Mouse (Mus musculus) limb, embryonic 15.5 days (tissue): ENCODE data around the gene Emg1. TPM values are rescaled to one million over a fixed set of nuclear protein-coding genes. Genes with fewer than 3 reads are reported as not detected.
"Not testable (repeated sequence)": the region's sequence is repeated elsewhere in the genome, so short reads cannot be mapped to it uniquely, and the experiment has no call there.

ENCODE experiments used
- ATAC-seq: fragments of 200-750 bp; cut with Nextera tagmentation; 2 replicates; pipeline ENCODE4 v1.8.0; 2017; ENCODE audit warnings: low read depth, moderate TSS enrichment; ENCODE audit not compliant: insufficient number of reproducible peaks, low FRiP score, low TSS enrichment
- H3K27ac ChIP-seq: fragments of 300-500 bp; sonication (generic); 2 replicates; pipeline ENCODE4 v1.5.1; 2015; ENCODE audit warnings: moderate library complexity, mild to moderate bottlenecking, inconsistent platforms
- H3K27me3 ChIP-seq: fragments of 300-500 bp; sonication (generic); 2 replicates; pipeline ENCODE4 v1.6.1; 2015; ENCODE audit warnings: inconsistent platforms
- H3K36me3 ChIP-seq: fragments of 300-500 bp; sonication (generic); 2 replicates; pipeline ENCODE4 v1.6.1; 2015; ENCODE audit warnings: inconsistent platforms
- H3K4me1 ChIP-seq: fragments of 300-500 bp; sonication (generic); 2 replicates; pipeline ENCODE4 v1.6.1; 2015; ENCODE audit warnings: inconsistent platforms
- H3K4me2 ChIP-seq: fragments of 300-500 bp; sonication (generic); 2 replicates; pipeline ENCODE4 v1.6.1; 2015; ENCODE audit warnings: mild to moderate bottlenecking, inconsistent platforms
- H3K4me3 ChIP-seq: fragments of 300-500 bp; sonication (generic); 2 replicates; pipeline ENCODE4 v1.5.1; 2015; ENCODE audit warnings: mild to moderate bottlenecking, inconsistent platforms
- H3K9ac ChIP-seq: fragments of 300-500 bp; sonication (generic); 2 replicates; pipeline ENCODE4 v1.6.1; 2015; ENCODE audit warnings: inconsistent platforms
- H3K9me3 ChIP-seq: fragments of 300-500 bp; sonication (generic); 2 replicates; pipeline ENCODE4 v1.6.1; 2016; ENCODE audit warnings: inconsistent platforms
- WGBS: fragments of 180-500 bp; shearing (Covaris S2); methylation state at CpG from one replicate; pipeline ENCODE4 v1.1.7; 2015; 5-methylcytosine and 5-hydroxymethylcytosine counted together
- polyA plus RNA-seq: library from polyadenylated mRNA; unstranded; fragments of >200 nt; fragmentation: Nextera tagmentation; extraction: Ambion mirVana; gene quantifications from 2 replicates; pipeline ENCODE4 v1.2.1, GENCODE M21; 2015

Gene Emg1
- polyA plus RNA-seq, 1 experiment from 2014 or later = 164 TPM

DNA sequence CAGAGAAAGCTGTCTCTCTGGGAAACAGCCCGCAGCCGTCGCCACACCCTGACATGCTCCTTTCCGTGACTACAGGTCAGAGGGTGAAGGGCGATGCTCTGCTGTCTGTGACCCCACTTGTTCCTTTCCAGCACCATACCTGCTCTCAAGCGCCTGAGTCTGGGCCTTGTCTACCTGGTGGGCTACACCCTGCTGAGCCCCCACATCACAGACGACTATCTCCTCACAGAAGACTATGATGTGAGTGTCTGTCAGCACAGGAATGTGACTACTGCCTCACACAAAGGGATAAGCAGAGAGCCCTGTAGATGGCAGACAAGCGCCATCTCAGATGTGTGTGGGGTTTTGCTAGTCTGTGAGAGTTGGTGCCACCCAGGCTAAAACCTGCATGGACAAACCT, 10.6 kb downstream of the Emg1 start:
- H3K4me2 ChIP-seq = no peak overlapping the region
- H3K9me3 ChIP-seq = no peaks in the 10 kb centered on the region
- no peak overlapping the region for H3K9ac ChIP-seq
- no peak overlapping the region for H3K4me3 ChIP-seq
- H3K4me1 ChIP-seq = 0 out of 2 replicates have a peak, but pooled peaks cover 3% of the 10 kb centered on the region
- H3K36me3 ChIP-seq = peaks cover 83% of the 10 kb centered on the region
- 82% methylated on average over 8 of the region's 8 CpGs for WGBS
- ATAC-seq = no peak
- H3K27me3 ChIP-seq = no peaks in the 10 kb centered on the region
- no peak overlapping the region for H3K27ac ChIP-seq

DNA sequence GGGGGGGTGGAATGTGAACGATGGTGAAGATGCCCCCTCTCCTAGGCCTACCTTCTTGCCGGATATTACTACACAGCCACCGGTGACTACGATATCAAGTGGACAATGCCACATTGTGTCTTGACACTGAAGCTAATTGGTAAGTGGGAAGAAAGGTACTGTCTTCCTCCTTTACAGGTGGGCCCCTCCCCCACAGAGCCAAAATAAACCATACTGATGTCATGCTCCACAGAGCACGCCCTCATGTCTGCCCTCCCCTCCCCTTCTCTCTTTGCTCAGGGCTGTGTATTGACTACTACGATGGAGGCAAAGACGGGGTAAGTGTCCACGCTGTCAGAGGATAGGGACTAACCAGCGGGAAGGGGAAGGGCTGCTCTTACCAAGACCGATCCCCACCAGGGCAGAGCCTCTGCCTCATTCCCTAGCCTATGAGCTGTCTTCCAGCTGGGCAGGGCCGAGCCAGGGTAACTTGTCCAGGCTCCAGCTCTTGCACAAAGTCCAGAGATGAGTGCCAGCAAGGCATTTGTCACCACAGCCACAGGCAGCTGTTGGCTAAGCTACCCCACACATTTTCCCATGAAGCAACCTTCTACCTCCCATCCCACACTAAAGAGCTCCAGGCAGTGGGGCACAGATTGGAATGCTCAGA, 11.9 kb downstream of the Emg1 start:
- 84% methylated on average over 11 of the region's 11 CpGs for WGBS
- Histone ChIP-seq H3K9me3 (no peaks in the 10 kb centered on the region), H3K4me3 (no peak overlapping the region), H3K27ac (no peak overlapping the region), H3K27me3 (no peaks in the 10 kb centered on the region), H3K9ac (no peak overlapping the region), H3K4me1 (0 out of 2 replicates have a peak, but pooled peaks cover 3% of the 10 kb centered on the region), H3K4me2 (no peak overlapping the region), H3K36me3 (peaks cover 71% of the 10 kb centered on the region)
- ATAC-seq = peak; percentile 66; the same call in 1 of the 2 replicates

DNA sequence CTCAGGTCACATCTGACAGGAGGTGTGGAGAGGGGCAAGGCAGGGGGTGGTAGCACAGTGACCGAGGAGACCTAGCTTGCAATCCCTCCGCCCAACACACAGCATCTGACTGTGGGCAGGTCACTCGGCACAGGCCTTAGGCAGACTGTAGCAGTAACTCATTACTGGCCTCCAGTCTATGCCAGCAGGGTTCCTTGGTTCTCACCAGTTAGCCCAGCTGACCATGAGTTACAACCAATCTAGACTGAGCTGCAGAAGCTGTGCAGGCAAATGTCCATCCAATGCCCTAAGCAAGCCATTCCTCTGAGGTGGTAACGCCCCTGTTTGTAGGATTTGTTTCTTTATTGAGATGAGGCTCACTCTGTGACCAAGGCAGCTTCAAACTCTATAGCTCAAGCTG, 12.6 kb downstream of the Emg1 start:
- Histone ChIP-seq H3K36me3 (peaks cover 63% of the 10 kb centered on the region), H3K27me3 (no peaks in the 10 kb centered on the region)
- WGBS = 84% methylated on average over 4 of the region's 4 CpGs

DNA sequence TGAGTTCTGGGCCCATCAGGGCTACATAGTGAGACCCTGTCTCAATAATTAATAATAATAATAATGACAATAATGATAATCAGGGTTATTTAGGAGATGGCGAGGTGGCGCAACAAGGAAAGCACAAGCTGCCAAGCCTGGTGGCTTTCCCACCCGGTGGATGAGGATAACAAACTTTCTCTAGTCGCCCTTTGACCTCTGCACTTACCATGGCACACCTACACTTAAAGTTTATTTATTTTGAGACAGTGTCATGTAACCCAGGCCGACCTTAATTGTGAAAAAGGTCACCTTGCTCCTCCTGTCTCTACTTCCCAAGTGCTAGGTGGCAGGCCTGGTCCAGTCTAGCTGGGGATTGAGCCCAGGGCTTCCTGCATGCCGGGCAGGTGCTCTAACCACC, 13.2 kb downstream of the Emg1 start:
- peaks cover 57% of the 10 kb centered on the region for H3K36me3 ChIP-seq
- H3K4me2 ChIP-seq = no peak overlapping the region
- H3K9me3 ChIP-seq = no peaks in the 10 kb centered on the region
- H3K9ac ChIP-seq = no peak overlapping the region
- H3K27ac ChIP-seq = no peak overlapping the region
- H3K27me3 ChIP-seq = no peaks in the 10 kb centered on the region
- ATAC-seq = no peak
- H3K4me3 ChIP-seq = no peak overlapping the region
- peaks cover 13% of the 10 kb centered on the region for H3K4me1 ChIP-seq
- WGBS = 84% methylated on average over 6 of the region's 6 CpGs

More for the DNA sequence above, 12.6 kb downstream of the Emg1 start:
- no peak overlapping the region for H3K4me3 ChIP-seq
- no peak for ATAC-seq
- H3K4me1 ChIP-seq = peaks cover 8% of the 10 kb centered on the region
- H3K4me2 ChIP-seq = no peak overlapping the region
- H3K9me3 ChIP-seq = no peaks in the 10 kb centered on the region
- no peak overlapping the region for H3K9ac ChIP-seq
- no peak overlapping the region for H3K27ac ChIP-seq

DNA sequence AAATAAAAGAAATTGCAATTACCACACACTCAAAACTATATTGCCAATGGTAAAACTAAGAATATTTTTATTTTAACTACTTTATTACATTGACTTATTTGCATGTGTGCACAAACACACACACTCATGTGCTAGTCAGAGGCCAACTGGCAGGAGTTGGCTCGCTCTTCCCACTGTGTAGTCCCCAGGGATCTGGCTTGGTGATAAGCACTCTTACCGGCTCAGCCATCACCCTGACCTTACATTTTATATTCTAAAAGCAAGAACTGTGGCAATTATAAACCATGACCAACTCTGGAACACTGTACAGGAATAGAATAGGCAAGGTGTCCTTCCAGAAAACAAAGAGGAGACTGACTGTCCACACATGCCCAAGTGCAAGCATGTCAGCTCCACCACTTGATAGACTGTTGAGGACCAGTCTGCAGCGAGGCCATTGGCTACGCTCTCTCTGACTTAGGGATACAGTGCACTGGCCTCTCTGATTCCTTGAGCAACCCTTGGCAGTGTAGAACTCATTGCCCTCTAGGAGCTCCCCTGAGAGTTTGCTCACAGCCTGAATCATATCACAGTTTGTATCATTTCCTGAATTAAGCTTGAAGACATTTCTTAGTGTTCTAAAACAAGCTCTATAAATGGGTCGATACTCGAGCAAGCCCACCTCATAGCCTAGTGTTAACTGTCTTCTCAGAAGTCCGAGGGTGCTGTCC, 15.4 kb downstream of the Emg1 start:
- 89% methylated on average over 7 of the region's 7 CpGs for WGBS
- H3K4me2 ChIP-seq = no peak overlapping the region
- no peak overlapping the region for H3K4me3 ChIP-seq
- no peaks in the 10 kb centered on the region for H3K9me3 ChIP-seq
- H3K4me1 ChIP-seq = peaks cover 13% of the 10 kb centered on the region
- no peak for ATAC-seq
- H3K27me3 ChIP-seq = no peaks in the 10 kb centered on the region
- no peak overlapping the region for H3K27ac ChIP-seq
- H3K9ac ChIP-seq = no peak overlapping the region
- peaks cover 37% of the 10 kb centered on the region for H3K36me3 ChIP-seq

DNA sequence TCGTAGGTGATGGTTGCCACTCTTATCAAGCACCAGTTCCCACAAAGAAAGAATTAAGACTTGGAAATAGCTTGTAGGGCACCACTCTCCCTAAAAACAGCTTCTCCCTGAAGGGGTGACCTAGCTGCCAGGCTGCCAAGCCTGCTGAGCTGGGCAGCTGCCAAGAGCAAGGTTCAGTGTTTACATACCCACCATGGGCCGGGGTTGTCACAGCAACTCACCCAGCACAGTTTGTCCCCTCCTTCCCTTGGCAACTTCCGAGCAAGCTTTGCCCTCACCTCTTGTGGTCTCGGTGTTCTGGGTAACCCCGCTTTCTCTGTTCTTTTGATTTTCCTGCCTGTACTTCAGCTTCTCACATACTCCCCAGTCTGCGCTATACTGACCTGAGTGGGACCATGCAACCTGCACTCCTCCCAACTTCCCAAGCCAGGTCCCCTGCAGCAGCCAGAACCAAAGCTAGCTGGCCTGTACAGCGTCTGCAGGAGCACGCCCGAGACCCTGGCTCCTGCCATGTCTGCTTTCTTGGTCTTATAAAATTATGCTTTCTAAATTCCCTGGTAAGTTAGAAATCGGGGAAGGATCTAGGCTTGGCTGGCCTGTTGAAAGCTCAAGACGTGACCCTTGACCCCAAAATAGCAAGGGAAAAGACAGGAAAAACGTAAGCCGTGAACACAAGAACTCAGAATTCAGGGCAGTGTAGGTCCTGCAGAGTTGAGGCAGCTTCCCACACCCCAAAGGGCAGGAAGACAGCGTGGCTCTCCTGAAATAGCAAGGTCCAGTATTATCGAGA, 17.6 kb downstream of the Emg1 start:
- Histone ChIP-seq H3K9ac (no peak overlapping the region), H3K27ac (no peak overlapping the region; the same call in 1 of the 2 replicates), H3K4me1 (peaks cover 10% of the 10 kb centered on the region), H3K4me3 (no peak overlapping the region), H3K4me2 (no peak overlapping the region), H3K36me3 (peaks cover 15% of the 10 kb centered on the region), H3K27me3 (no peaks in the 10 kb centered on the region), H3K9me3 (no peaks in the 10 kb centered on the region)
- ATAC-seq = no peak
- whole genome bisulfite sequencing = 80% methylated on average over 15 of the region's 15 CpGs

DNA sequence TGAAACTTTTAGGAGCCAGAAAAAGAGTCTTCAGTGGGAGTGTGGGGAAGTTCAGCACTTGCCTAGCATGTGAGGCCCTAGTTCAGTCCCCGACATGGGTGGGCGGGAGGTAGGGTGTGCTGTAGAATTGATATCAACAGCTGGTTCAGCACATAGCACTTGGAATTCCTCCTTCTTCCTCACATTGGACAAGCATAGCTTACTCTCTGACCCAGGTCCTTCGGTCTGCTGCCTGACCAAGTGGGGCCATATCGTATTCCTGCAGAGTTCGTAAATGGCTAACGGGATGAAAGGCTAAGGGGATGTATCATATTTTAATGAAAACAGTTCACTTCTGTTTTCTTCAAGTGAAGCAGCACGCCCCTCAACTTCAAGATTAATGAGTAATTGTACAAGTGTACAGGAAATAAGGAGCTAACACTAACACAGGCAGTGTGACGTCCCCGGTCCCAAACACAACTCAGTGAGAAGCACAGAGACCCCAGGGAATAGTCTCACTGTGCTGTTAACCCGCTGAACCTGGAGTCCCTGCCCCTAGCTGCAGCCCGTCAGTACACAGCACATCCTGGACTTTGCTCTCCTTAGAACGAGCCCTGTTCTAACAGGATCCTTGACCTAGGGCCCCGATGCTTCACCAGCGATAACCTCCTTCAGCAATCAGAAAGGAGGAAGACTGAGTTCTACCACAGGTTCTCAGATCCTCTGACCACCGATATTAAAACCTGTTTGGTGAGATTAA, 18.6 kb downstream of the Emg1 start:
- no peak overlapping the region for H3K4me3 ChIP-seq
- H3K4me2 ChIP-seq = no peak overlapping the region
- peaks cover 10% of the 10 kb centered on the region for H3K4me1 ChIP-seq
- WGBS = 67% methylated on average over 15 of the region's 15 CpGs
- H3K9ac ChIP-seq = no peak overlapping the region
- H3K27ac ChIP-seq = peak overlapping the region; percentile 47; the same call in 1 of the 2 replicates
- H3K27me3 ChIP-seq = no peaks in the 10 kb centered on the region
- peaks cover 6% of the 10 kb centered on the region; the same call in 1 of the 2 replicates for H3K36me3 ChIP-seq
- H3K9me3 ChIP-seq = no peaks in the 10 kb centered on the region
- no peak for ATAC-seq

DNA sequence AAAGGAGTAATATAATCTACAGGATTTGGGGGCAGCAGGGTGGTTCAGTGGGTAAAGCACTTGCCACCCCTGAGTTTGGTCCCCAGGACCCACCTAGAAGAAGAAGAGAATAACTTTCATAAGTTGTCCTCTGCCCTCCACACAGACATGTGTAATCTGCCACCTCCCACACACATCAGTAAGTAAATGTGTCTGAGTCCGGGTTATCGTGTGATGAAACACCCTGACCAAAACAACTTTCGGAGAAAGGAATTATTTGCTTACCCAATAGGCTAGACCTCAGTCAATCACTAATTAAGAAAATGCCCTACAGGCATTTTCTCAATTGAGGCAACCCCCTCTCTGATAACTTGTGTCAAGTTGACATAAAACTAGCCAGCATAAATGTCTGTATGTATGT, 21.5 kb downstream of the Emg1 start:
- ATAC-seq = no peak
- no peak overlapping the region for H3K4me3 ChIP-seq
- no peak overlapping the region for H3K27ac ChIP-seq
- no peaks in the 10 kb centered on the region for H3K36me3 ChIP-seq
- no peaks in the 10 kb centered on the region for H3K27me3 ChIP-seq
- 88% methylated on average over 3 of the region's 3 CpGs for WGBS
- H3K9me3 ChIP-seq = no peaks in the 10 kb centered on the region
- peaks cover 10% of the 10 kb centered on the region for H3K4me1 ChIP-seq
- no peak overlapping the region for H3K9ac ChIP-seq
- H3K4me2 ChIP-seq = no peak overlapping the region

DNA sequence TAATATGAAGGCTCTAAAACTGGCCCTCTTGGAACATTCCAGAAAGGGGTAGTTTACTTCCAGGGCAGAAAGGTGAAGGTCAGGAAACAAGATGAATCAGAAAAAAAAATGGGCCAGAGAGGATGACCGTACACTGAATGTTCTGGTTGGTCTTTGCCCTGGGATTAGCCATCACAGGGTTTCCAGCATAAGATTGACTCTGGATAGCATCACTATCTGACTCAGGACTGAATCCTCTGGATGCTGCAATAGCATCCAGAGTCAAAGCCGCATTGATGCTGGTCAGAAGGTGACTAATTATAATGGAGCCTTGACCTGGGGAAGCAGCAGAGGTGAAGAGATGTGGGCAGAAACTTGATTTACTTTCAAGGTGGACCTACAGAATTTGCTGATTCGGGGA, 23.0 kb downstream of the Emg1 start:
- Histone ChIP-seq H3K4me1 (peaks cover 2% of the 10 kb centered on the region), H3K9ac (no peak overlapping the region), H3K9me3 (no peaks in the 10 kb centered on the region), H3K27me3 (no peaks in the 10 kb centered on the region), H3K36me3 (no peaks in the 10 kb centered on the region), H3K4me2 (no peak overlapping the region), H3K27ac (no peak overlapping the region), H3K4me3 (no peak overlapping the region)
- WGBS = 87% methylated on average over 3 of the region's 3 CpGs
- no peak for ATAC-seq

DNA sequence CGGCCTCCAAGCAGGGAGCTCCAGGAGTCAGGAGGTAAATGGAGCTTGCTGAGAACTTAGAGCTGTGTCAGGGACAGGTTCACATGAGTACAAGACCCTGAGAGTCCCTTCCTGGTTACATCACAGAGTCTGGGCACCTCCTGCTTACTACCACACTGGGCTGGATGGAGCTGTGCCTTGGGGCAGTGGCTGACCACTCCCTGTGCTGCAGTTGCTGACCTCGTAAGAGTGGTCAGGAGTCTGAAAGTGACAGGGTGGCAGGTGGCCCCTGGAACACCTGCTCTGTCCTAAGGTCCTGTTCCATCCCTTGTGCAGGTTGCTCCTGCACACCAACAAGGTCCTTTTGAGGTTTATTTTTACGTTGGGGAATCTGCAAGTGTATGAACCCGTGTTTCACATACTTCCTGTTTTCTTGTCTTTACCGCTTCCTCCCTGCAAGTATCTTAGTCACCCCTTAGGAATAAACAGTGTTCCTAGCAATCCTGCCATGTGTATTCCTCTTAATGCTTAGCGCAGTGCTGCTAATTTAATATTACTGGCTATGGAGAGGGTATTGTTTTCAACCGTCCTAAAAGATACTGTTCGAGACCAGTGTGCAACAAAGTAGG, 23.7 kb downstream of the Emg1 start:
- no peaks in the 10 kb centered on the region for H3K36me3 ChIP-seq
- no peak for ATAC-seq
- H3K4me2 ChIP-seq = no peak overlapping the region
- H3K4me1 ChIP-seq = peaks cover 5% of the 10 kb centered on the region; the same call in 1 of the 2 replicates
- H3K9ac ChIP-seq = no peak overlapping the region
- no peak overlapping the region for H3K27ac ChIP-seq
- H3K27me3 ChIP-seq = no peaks in the 10 kb centered on the region
- WGBS = 78% methylated on average over 8 of the region's 8 CpGs
- H3K4me3 ChIP-seq = no peak overlapping the region
- no peaks in the 10 kb centered on the region for H3K9me3 ChIP-seq

DNA sequence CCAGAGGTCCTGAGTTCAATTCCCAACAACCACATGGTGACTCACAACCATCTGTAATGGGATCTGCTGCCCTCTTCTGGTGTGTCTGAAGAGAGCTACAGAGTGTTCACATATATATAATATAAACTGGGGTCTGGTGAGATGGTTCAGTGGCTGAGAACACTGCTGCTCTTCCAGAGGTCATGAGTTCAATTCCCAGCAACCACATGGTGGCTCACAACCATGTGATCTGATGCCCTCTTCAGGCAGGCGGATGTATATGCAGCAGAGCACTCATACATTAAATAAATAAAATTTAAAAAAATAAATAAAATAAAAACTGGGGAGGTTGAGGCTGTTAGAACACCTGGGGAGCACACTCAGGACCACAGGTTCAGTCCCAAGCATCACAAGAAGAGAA, 25.3 kb downstream of the Emg1 start:
- not testable (repeated sequence) for H3K36me3 ChIP-seq, ATAC-seq, H3K9ac ChIP-seq, H3K4me3 ChIP-seq, H3K27ac ChIP-seq, H3K27me3 ChIP-seq, H3K4me2 ChIP-seq, H3K4me1 ChIP-seq, H3K9me3 ChIP-seq
- 82% methylated on average over 1 of the region's 1 CpGs for WGBS
